Mouse (Mus musculus): ENCODE measurements around the gene Gm20388. TPM values are rescaled to one million over a fixed set of nuclear protein-coding genes. Genes with fewer than 3 reads are reported as not detected.

Gene Gm20388
- polyA plus RNA-seq, 1 experiment = 59.3 TPM

DNA sequence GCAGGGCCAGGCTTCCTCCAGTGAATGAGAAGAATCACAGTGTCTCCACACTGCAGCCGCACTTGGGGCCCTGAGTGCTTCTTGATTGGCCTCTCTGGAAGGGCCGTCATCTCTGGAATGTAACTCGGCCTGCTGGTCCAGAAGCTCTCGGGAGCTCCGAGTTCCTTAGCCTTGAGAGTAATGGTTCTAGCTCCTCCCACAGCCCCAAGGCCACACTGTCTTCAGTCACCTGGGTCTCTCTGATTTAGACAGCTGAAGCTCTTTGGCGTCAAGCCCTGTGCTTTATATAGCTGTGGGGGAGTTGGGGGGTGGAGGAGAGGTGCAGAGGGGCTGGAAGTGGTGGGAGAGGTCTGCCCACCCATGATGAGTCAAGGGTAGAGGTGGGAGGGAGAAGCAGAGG is 2626.4 kb downstream of the Gm20388 start:
- DNase-seq (ENCODE audit: low read depth) = no peak
- no peak for TF ChIP-seq POLR2A (IDR thresholded peaks at IDR 0.05; ENCODE audit: borderline replicate concordance, extremely low read depth, insufficient read depth, insufficient read length, poor library complexity, severe bottlenecking)
- no peak for TF ChIP-seq CTCF (IDR thresholded peaks at IDR 0.05; ENCODE audit: borderline replicate concordance, extremely low read depth, insufficient read depth, insufficient read length)

DNA sequence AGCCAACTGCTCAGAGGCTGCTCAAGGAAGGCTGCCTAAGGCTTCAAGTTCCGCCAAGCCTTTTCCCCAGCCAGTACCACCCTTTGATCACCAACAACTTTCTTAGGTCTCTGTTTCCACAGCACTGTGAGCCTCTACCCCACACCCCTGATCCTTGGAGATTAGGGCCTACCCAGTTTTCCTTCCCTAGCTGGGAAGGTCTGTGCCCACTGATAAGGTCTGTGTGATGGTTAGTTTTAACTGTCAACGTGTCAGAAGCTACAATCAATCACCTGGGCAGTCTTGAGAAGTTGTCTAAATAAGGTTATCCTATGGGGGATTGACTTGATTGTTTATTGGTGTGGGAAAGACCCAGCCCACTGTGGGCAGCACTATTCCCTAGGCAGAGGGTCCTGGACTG is 2627.2 kb downstream of the Gm20388 start:
- TF ChIP-seq POLR2A (IDR thresholded peaks at IDR 0.05; ENCODE audit: borderline replicate concordance, extremely low read depth, insufficient read depth, insufficient read length, poor library complexity, severe bottlenecking) (no peak), CTCF (IDR thresholded peaks at IDR 0.05; ENCODE audit: borderline replicate concordance, extremely low read depth, insufficient read depth, insufficient read length) (no peak)
- DNase-seq (ENCODE audit: low read depth) = no peak

DNA sequence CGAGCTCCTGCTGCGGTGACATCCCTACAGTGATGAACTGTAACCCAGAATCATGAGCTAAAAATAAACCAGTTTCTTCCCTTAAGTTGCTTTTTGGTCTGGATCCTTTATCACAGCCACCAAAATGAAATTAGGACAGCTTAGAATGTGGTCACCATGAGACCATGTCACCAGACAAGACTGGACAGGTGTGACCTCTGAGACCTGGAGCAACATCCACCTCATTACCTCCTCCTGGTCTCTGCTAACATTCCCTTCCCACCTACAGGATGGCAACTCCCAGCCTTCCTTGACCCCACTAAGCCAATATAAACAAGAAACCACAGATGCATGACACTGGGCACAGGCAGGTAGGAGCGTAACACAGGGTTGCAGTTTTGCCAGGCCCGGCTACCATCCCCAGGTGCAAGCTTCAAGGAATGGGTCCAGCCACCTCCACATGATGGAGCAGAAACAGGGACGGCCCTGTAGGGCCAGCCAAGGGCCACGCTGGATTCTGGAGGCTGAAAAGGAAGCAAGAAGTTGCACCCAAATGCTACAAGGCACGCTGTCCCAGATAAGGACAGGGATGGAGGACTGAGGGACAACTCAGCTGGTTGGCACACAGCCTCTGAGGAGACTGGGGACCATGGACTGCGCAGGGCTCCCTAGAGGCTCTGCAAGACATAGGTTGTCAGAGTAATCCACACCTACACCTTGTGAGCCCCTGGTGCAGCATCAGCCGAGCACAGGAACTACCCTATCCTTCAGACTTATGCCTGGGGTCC is 2627.9 kb downstream of the Gm20388 start:
- no peak for TF ChIP-seq POLR2A (IDR thresholded peaks at IDR 0.05; ENCODE audit: borderline replicate concordance, extremely low read depth, insufficient read depth, insufficient read length, poor library complexity, severe bottlenecking)
- TF ChIP-seq CTCF (IDR thresholded peaks at IDR 0.05; ENCODE audit: borderline replicate concordance, extremely low read depth, insufficient read depth, insufficient read length) = no peak
- no peak for DNase-seq (ENCODE audit: low read depth)

DNA sequence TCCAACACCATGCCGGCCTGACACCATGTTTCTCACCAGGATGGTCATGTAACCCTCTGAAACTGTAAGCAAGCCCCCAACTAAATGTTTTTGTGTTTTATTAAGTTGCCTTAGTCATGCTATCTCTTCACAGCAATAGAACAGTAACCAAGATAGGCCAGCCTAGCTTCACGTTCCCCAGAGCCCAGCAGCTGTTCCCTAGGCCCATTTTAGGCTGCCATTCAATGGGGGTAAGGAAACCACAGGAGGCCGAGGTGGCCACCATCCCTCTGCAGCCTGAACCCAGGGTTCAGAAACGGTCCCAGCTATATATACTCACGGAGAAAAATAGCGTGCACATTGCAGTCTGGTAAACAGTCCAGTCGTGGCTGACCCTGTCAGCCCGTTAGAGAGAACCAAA is 2633.5 kb downstream of the Gm20388 start:
- DNase-seq (ENCODE audit: low read depth) = no peak
- TF ChIP-seq POLR2A (IDR thresholded peaks at IDR 0.05; ENCODE audit: borderline replicate concordance, extremely low read depth, insufficient read depth, insufficient read length, poor library complexity, severe bottlenecking) = no peak
- no peak for TF ChIP-seq CTCF (IDR thresholded peaks at IDR 0.05; ENCODE audit: borderline replicate concordance, extremely low read depth, insufficient read depth, insufficient read length)

DNA sequence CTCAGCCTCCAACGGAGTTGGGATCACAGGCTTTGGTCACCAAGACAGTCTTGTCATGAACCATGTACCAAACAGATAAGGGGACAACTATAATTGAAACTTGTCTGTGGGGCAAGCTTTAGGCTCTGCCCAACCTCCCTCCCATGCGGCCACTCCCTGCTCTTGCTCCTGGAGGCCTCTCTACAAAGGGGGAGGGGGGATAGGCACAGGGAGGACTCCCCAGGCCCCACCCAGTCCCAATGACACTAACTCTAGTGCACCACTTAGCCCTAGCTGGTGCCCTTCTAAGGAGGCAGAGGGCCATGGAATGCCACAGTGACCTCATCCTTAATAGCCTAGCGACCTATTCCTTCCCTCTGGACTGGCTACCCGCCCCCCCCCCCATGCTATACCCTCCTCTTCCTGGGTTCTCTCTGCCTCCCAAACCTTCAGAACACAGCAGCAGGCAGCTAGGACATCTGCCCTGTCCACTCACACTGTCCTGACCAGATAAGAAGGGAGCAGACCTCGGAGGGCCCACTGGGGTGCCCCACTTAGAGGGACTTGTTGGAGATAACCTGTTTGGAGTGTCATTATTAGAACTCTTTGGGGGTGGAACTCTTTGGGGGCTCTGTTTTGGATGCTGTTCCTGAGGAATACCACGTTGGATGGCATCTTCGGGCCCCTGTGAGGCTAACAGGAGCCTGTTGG is 2635.6 kb downstream of the Gm20388 start:
- DNase-seq (ENCODE audit: low read depth) = no peak
- no peak for TF ChIP-seq CTCF (IDR thresholded peaks at IDR 0.05; ENCODE audit: borderline replicate concordance, extremely low read depth, insufficient read depth, insufficient read length)
- no peak for TF ChIP-seq POLR2A (IDR thresholded peaks at IDR 0.05; ENCODE audit: borderline replicate concordance, extremely low read depth, insufficient read depth, insufficient read length, poor library complexity, severe bottlenecking)

DNA sequence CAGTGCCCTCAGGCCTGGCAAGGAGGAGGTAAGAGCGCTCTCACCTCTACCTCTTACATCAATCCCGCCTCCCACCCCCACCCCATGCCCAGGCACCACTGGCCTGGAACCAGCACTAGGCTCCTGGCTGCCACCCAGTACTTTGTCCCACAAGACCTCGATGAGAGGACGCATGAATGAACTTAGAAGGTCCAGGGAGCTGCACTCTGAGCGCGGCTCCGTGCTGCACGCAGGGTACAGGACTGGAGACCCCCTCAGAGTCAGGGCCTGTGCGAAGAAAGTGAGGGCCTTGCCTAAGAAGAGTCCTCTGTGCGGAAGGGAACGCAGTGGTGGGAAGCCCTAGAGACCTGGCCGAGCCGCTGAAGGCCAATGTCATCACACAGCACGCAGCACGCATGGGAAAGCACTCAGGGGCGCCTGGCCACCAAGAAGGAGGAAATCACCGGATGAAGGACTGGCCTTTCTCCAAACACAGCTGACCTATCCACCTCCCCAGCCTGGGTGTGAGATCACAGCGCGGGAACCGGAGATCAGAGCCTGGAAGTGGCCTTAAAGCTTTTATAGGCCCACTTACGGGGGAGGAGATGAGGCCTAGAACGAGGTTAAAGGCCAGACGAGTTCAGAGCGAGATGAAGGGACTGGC is 2636.3 kb downstream of the Gm20388 start:
- no peak for DNase-seq (ENCODE audit: low read depth)
- TF ChIP-seq CTCF (IDR thresholded peaks at IDR 0.05; ENCODE audit: borderline replicate concordance, extremely low read depth, insufficient read depth, insufficient read length) (no peak), POLR2A (IDR thresholded peaks at IDR 0.05; ENCODE audit: borderline replicate concordance, extremely low read depth, insufficient read depth, insufficient read length, poor library complexity, severe bottlenecking) (no peak)

DNA sequence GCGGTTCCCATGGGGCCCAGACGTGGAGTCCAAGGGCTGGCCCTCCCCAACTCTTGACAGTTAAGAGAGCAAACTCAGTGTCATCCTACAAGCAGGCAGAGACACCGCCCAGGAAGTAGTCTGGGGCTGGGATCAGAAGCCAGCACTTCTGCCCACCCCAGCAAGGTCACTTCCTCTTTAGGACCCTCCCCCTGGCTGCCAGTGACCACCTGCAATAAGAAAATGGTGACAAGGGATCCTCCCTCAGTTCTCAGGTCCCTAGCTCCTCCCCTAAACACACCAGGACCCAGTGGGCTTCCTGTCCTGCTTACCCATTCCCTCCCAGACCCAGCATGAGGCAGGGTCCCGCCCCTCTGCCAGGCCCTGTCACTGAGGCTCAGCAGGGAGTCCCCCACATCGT is 2637.2 kb downstream of the Gm20388 start:
- TF ChIP-seq CTCF (IDR thresholded peaks at IDR 0.05; ENCODE audit: borderline replicate concordance, extremely low read depth, insufficient read depth, insufficient read length) (no peak), POLR2A (IDR thresholded peaks at IDR 0.05; ENCODE audit: borderline replicate concordance, extremely low read depth, insufficient read depth, insufficient read length, poor library complexity, severe bottlenecking) (no peak)
- DNase-seq (ENCODE audit: low read depth) = no peak

DNA sequence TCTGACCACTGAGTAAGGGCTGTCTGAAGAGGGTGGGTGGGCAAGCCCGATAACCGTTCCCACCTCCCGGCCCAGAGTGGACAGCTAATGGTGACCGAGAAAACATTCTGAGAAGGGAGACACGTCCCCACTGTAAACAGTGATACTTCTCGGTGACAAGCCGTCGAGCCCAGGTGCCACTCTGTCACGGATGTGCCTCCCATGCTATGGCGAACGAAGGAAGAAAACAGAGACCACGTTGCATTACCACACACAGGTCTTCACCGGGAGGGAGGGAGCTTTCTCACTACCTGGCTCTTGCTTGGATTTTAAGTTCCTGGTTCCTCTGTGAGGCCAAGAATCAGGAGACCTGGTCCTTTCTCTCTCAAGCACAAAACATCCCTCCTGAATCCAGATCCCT is 2637.7 kb downstream of the Gm20388 start:
- no peak for DNase-seq (ENCODE audit: low read depth)
- TF ChIP-seq POLR2A (IDR thresholded peaks at IDR 0.05; ENCODE audit: borderline replicate concordance, extremely low read depth, insufficient read depth, insufficient read length, poor library complexity, severe bottlenecking) = no peak
- no peak for TF ChIP-seq CTCF (IDR thresholded peaks at IDR 0.05; ENCODE audit: borderline replicate concordance, extremely low read depth, insufficient read depth, insufficient read length)

DNA sequence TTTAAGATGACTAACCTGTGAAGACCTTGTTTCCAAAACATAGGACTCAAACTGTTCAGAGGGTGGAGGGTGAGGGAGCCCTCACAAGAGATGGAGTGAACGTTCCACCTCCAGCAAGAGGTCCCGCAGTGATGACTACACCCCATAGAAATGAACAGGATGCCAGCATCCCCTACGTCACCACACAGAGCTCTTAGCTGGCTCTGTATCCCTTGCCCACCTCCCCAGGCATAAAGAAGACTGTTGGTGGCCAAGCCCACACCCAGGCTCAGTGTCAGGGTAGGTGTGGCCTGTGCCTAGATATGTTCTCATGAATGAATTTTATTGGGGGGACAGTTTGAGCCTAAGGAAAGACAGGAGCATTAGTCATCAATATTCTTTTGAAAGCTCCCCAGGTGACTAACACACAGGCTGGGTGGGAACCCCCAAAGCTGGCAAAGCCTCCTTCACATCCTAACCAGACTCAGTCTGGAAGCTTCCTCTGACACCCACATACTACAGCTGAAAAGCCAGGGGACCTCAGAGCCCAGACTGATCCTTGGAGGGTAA is 2638.3 kb downstream of the Gm20388 start:
- no peak for TF ChIP-seq CTCF (IDR thresholded peaks at IDR 0.05; ENCODE audit: borderline replicate concordance, extremely low read depth, insufficient read depth, insufficient read length)
- TF ChIP-seq POLR2A (IDR thresholded peaks at IDR 0.05; ENCODE audit: borderline replicate concordance, extremely low read depth, insufficient read depth, insufficient read length, poor library complexity, severe bottlenecking) = no peak
- DNase-seq (ENCODE audit: low read depth) = no peak

DNA sequence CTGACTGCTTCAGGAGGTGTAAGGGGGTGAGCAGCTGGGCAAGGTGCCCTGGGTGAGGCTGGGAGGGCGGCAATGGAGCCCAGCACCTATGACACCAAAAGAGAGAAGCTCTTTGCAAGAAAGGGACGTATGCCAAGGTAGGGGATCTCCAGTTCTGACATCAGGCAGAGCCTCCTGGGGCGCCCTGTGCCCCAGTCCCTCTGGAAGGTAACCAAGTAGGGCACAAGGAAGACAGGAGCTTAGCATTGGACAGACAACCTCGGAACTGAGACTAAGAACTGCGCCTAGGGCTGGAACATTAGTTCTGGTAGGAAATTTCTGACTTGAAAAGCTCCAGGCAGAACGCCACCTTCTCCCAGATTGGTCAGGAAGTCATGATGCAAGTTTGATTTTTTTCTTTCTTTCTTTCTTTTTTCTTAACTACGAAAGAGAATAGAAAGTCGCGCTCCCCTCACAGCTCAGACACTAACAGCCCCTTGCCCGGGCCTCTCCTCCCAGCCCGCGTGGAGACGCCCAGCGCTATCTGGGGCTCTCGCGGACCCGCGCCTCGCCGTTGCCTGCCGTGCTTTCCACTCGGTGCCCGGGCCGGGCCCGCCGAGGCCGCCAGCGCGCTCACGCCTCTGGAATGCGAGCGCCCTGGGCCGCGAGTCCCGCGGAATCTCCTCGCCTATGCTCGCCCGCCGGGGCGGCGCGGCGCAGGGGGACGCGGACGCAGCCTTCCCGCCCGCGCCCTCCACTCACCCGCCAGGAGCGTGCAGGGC is 2639.8 kb downstream of the Gm20388 start:
- peak; percentile 22 for DNase-seq (ENCODE audit: low read depth)
- TF ChIP-seq POLR2A (IDR thresholded peaks at IDR 0.05; ENCODE audit: borderline replicate concordance, extremely low read depth, insufficient read depth, insufficient read length, poor library complexity, severe bottlenecking) = no peak
- no peak for TF ChIP-seq CTCF (IDR thresholded peaks at IDR 0.05; ENCODE audit: borderline replicate concordance, extremely low read depth, insufficient read depth, insufficient read length)

DNA sequence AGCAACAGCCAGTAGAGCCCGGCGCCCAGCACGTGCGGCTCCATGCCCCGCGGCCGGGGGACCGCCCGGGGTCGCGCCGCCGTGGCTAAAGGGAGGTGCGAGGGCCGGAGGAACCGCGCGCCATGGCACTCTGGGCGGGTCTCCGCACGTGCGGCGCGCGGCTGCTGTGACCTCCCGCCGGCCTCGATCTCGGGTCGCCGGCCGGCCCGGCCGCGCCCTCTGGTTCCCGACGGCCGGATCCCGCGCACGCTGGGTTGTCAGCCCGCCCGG is 2640.3 kb downstream of the Gm20388 start:
- no peak for DNase-seq (ENCODE audit: low read depth)
- TF ChIP-seq CTCF (IDR thresholded peaks at IDR 0.05; ENCODE audit: borderline replicate concordance, extremely low read depth, insufficient read depth, insufficient read length) (no peak), POLR2A (IDR thresholded peaks at IDR 0.05; ENCODE audit: borderline replicate concordance, extremely low read depth, insufficient read depth, insufficient read length, poor library complexity, severe bottlenecking) (no peak)

Measured in brain, embryonic 14.5 days (tissue).